Mouse (Mus musculus) ES-E14 (cell line): ENCODE results near the gene Stip1.

Experiments used
- CHD2 ChIP-seq: IDR thresholded peaks from 2 replicates; pipeline ENCODE4 v1.6.1; 2014; ENCODE audit warnings: mild to moderate bottlenecking, low read depth, low read length, inconsistent platforms
- HCFC1 ChIP-seq: IDR thresholded peaks from 2 replicates; pipeline ENCODE4 v1.6.1; 2012; ENCODE audit warnings: low read length, inconsistent platforms, borderline replicate concordance; ENCODE audit not compliant: insufficient read depth
- MAFK ChIP-seq: IDR thresholded peaks from 2 replicates; pipeline ENCODE4 v1.6.1; 2014; ENCODE audit warnings: mild to moderate bottlenecking, low read depth, low read length, inconsistent platforms; ENCODE audit not compliant: insufficient read depth
- ZC3H11A ChIP-seq: IDR thresholded peaks from 2 replicates; pipeline ENCODE4 v1.6.1; 2012; ENCODE audit warnings: low read depth, mild to moderate bottlenecking, inconsistent platforms, low read length, borderline replicate concordance
- ZNF384 ChIP-seq: IDR thresholded peaks from 2 replicates; pipeline ENCODE4 v1.6.1; 2012; ENCODE audit warnings: low read depth, low read length, inconsistent platforms

GRCm38 (mm10) chr19:7062916-7063315 is 23.1 kb upstream of the Stip1 start:
- no peak for TF ChIP-seq CHD2
- TF ChIP-seq MAFK: no peak
- TF ChIP-seq HCFC1: no peak
- no peak for TF ChIP-seq ZNF384
- no peak for TF ChIP-seq ZC3H11A
